Mouse (Mus musculus): ENCODE measurements around the gene Mettl27.

DNA sequence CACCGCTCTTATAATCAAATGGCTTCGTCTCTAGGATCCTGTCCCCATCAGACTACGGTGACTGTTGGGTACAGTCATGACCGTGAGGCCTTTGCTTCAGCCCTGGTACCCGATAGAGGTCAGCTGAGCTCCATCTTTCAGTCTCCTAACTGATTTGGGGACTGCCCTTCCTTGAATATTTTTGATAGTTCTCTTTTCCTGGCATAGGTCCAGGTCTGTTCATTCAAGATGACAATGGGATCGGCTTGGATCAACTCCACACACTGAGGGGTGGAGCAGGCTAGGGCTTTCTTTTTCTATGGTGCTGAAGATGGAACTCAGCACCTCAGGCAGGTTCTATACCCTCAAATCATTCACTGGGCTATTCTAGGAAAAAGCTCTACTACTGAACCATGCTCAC is 3.9 kb downstream of the Mettl27 start:
- no peak for TF ChIP-seq CTCF (IDR thresholded peaks at IDR 0.05; ENCODE audit: low read depth)
- no peak for TF ChIP-seq EP300 (IDR thresholded peaks at IDR 0.05; ENCODE audit: low read depth)

Data from heart, postnatal 0 days (tissue).